In the genomic region with DNA sequence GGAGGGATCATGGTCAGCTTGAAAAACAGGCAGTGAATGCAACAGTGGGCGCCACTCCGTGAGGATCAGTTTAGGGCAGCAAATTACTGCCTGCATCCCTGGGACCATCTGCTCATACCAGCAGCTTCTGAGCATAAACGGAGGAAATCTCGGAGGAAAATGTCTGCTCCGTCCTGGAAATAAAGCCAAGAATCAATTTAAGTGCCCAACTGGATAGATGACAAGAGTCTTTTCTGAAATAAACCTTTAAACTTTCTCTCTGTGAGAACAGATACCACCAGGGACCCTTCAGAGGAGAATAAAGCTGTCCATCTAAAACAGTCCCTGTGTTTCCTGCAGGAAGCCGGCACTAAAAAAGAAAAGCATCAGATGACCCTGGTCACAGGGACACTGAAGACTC, we compare ENCODE assay signal across 13 mouse cellular contexts.
DNase-seq lines count a peak whose midpoint lies in the region; ATAC-seq and TF ChIP-seq lines count a peak whose summit lies in the region.
"Had no signal": no experiment of that assay in that cellular context is flagged by ENCODE, and none has a peak within 500 bp of the region (broad histone marks: within the 10 kb centered on the region; RNA-seq: fewer than 3 reads in every experiment).

No protein-coding gene starts in this region.

- H3ac ChIP-seq in myocyte (ENCODE audit: control insufficient read depth, insufficient read length) = no peak overlapping the region

- no peaks in the 10 kb centered on the region for H3K9me3 ChIP-seq in kidney, embryonic 15.5 days (replicated peaks)
- H3K9me3 ChIP-seq: liver, embryonic 13.5 days had no signal

- DNase-seq in kidney, postnatal 25 days = no peak
- DNase-seq in right cerebral cortex, postnatal 10 days (ENCODE audit: low spot score in 2 of 2) = peak; percentile 50 to 74
- no peak for DNase-seq in right cerebral cortex, postnatal 25 days
- DNase-seq in cerebellum, adult 9-10 months = peak; percentile 61
- DNase-seq in testis, postnatal 14 days (ENCODE audit: low spot score) = no peak
- DNase-seq: heart, adult 2 months; heart, postnatal 14 days; layer of hippocampus, adult 9-11 months; liver, embryonic 13.5 days; thymus, postnatal 25 days had no signal

- WGBS in kidney, embryonic 15.5 days = 13% methylated on average over 6 of the region's 6 CpGs

- ATAC-seq in kidney, embryonic 15.5 days (replicated peaks; ENCODE audit: low FRiP score) = peak; percentile 89
- ATAC-seq: lung, postnatal 0 days had no signal

- H3K27ac ChIP-seq in kidney, embryonic 15.5 days = peak overlapping the region; percentile 76
- H3K27ac ChIP-seq: heart, adult 2 months; liver, embryonic 13.5 days had no signal

- no peaks in the 10 kb centered on the region for H3K36me3 ChIP-seq in kidney, embryonic 15.5 days
- no peaks in the 10 kb centered on the region for H3K36me3 ChIP-seq in myocyte (ENCODE audit: control insufficient read depth, insufficient read depth)
- H3K36me3 ChIP-seq: liver, embryonic 13.5 days had no signal

- H3K4me2 ChIP-seq in kidney, embryonic 15.5 days = peak overlapping the region; percentile 36; the same call in 1 of the 2 replicates
- H3K4me2 ChIP-seq in myocyte (ENCODE audit: low read depth) = peak overlapping the region; percentile 18
- H3K4me2 ChIP-seq: liver, embryonic 13.5 days had no signal

- no peak overlapping the region for H3K4me3 ChIP-seq in kidney, embryonic 15.5 days (replicated peaks)
- no peak overlapping the region for H3K4me3 ChIP-seq in myocyte
- H3K4me3 ChIP-seq: heart, adult 2 months; liver, embryonic 13.5 days had no signal

- TF ChIP-seq POLR2A in myocyte (IDR thresholded peaks at IDR 0.05; ENCODE audit: insufficient read length, low read depth) = no peak

- H3K79me2 ChIP-seq in myocyte (ENCODE audit: control insufficient read depth, insufficient read depth) = no peaks in the 10 kb centered on the region

- H3K9ac ChIP-seq in kidney, embryonic 15.5 days = no peak overlapping the region
- H3K9ac ChIP-seq: liver, embryonic 13.5 days had no signal

- H3K4me1 ChIP-seq in kidney, embryonic 15.5 days = peaks cover 10% of the 10 kb centered on the region
- H3K4me1 ChIP-seq: liver, embryonic 13.5 days had no signal

- no peaks in the 10 kb centered on the region for H3K27me3 ChIP-seq in kidney, embryonic 15.5 days
- H3K27me3 ChIP-seq in myocyte (ENCODE audit: control insufficient read depth, insufficient read depth, insufficient read length) = no peaks in the 10 kb centered on the region
- H3K27me3 ChIP-seq: liver, embryonic 13.5 days had no signal

TF ChIP-seq in myocyte, 11 proteins besides CTCF, POLR2A, EP300 and RAD21:
- no peak for TF ChIP-seq MAX (IDR thresholded peaks at IDR 0.05; ENCODE audit: low read depth)
- no peak for TF ChIP-seq TCF3 (IDR thresholded peaks at IDR 0.05; ENCODE audit: insufficient read length, low read depth)
- no peak for TF ChIP-seq CEBPB (IDR thresholded peaks at IDR 0.05; ENCODE audit: insufficient read depth, poor library complexity, severe bottlenecking)
- no peak for TF ChIP-seq SRF (IDR thresholded peaks at IDR 0.05; ENCODE audit: control insufficient read depth, insufficient read length, low read depth)
- no peak for TF ChIP-seq REST (IDR thresholded peaks at IDR 0.05; ENCODE audit: insufficient read depth, insufficient read length)
- no peak for TF ChIP-seq MYOD1 (IDR thresholded peaks at IDR 0.05; ENCODE audit: control insufficient read depth in 1 of 3, insufficient read length in 2 of 3, low read depth in 2 of 3)

Comparison
In these comparisons a context has a peak if more than half of its experiments do, and no peak if none do; other contexts are left out.
1. DNase-seq: peak in right cerebral cortex, postnatal 10 days (2 of 2) and cerebellum, adult 9-10 months (single experiment); none in kidney, postnatal 25 days (0 of 2), right cerebral cortex, postnatal 25 days (single experiment) and testis, postnatal 14 days (single experiment).